Mouse (Mus musculus) hindbrain, embryonic 16.5 days (tissue): ENCODE data around the gene Fam13a. TPM values are rescaled to one million over a fixed set of nuclear protein-coding genes. Genes with fewer than 3 reads are reported as not detected.
A peak's percentile ranks its signal among the peaks of the same experiment; 100 is the strongest.

Experiments used
- ATAC-seq: fragments of 200-750 bp; cut with Nextera tagmentation; 2 replicates; pipeline ENCODE4 v1.8.0; 2017; ENCODE audit warnings: moderate TSS enrichment, moderate library complexity
- H3K27ac ChIP-seq: fragments of 300-500 bp; sonication (generic); 2 replicates; pipeline ENCODE4 v1.5.1; 2014; ENCODE audit warnings: low read depth, mild to moderate bottlenecking, control low read depth, low read length, moderate library complexity
- H3K27me3 ChIP-seq: fragments of 300-500 bp; sonication (generic); replicated peaks from 2 replicates; pipeline ENCODE4 v1.6.1; 2014; ENCODE audit warnings: low read length; ENCODE audit not compliant: control insufficient read depth, insufficient read depth
- H3K36me3 ChIP-seq: fragments of 300-500 bp; sonication (generic); 2 replicates; pipeline ENCODE4 v1.6.1; 2014; ENCODE audit warnings: mild to moderate bottlenecking, low read length, moderate library complexity, mixed read lengths; ENCODE audit not compliant: control insufficient read depth, insufficient read depth
- H3K4me1 ChIP-seq: fragments of 300-500 bp; sonication (generic); 2 replicates; pipeline ENCODE4 v1.6.1; 2014; ENCODE audit warnings: low read depth, low read length; ENCODE audit not compliant: control insufficient read depth, insufficient read depth
- H3K4me2 ChIP-seq: fragments of 300-500 bp; sonication (generic); 2 replicates; pipeline ENCODE4 v1.6.1; 2014; ENCODE audit warnings: mild to moderate bottlenecking, low read length, control low read depth, moderate library complexity
- H3K4me3 ChIP-seq: fragments of 300-500 bp; sonication (generic); 2 replicates; pipeline ENCODE4 v1.5.1; 2014; ENCODE audit warnings: mild to moderate bottlenecking, low read length, control low read depth, moderate library complexity
- H3K9ac ChIP-seq: fragments of 300-500 bp; sonication (generic); 2 replicates; pipeline ENCODE4 v1.6.1; 2014; ENCODE audit warnings: low read depth, mild to moderate bottlenecking, control low read depth, low read length, moderate library complexity
- H3K9me3 ChIP-seq: fragments of 300-500 bp; sonication (generic); 2 replicates; pipeline ENCODE4 v1.6.1; 2014; ENCODE audit warnings: mild to moderate bottlenecking, low read length, moderate library complexity; ENCODE audit not compliant: control insufficient read depth
- WGBS: fragments of 180-500 bp; shearing (Covaris S2); extraction: QIAGEN DNeasy Blood & Tissue Kit; methylation state at CpG from one replicate; pipeline ENCODE4 v1.1.7; 2014; 5-methylcytosine and 5-hydroxymethylcytosine counted together
- polyA plus RNA-seq: library from polyadenylated mRNA; unstranded; fragments of >200 nt; fragmentation: Nextera tagmentation; extraction: Ambion mirVana; gene quantifications from 2 replicates; pipeline ENCODE4 v1.2.1, GENCODE M21; 2015

The Fam13a gene
- polyA plus RNA-seq, 1 experiment from 2014 or later = 16.3 TPM

DNA sequence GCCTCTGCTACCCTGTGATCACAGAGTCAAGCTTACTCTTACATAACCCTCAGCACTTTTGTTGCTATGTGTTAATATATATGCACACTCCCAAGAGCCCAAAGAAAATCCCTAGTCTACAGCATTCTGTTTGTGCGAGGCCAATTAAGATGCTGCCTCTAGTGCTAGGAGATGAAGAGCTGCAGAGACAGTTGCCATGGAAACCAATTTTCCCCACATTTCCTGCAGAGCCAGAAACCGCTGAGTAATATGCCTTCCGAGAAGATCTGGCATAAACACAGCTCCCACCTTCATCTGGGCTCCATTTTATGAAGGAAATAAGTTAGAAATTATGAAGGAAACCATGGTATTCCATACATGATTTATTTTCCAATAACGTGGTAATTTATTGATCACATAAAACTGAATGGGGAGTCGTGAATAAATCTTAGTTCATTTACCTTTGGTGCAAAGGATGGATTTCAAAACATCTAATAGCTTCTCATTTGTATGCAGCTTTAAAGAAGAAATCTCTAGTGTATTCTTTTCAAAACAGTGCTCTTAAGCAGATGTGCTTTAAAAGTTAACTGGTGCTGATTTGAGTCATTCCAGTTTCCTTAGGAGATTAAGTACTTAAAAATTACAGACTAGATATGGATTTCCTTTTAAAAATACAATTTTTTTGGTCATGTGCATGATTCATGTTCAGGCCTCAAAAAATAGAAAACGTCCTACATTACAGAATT lies 91.0 kb downstream of the Fam13a start:
- Histone ChIP-seq H3K9ac (no peak overlapping the region), H3K4me3 (no peak overlapping the region), H3K4me2 (peak overlapping the region; percentile 4; the same call in 1 of the 2 replicates), H3K36me3 (no peaks in the 10 kb centered on the region), H3K9me3 (no peaks in the 10 kb centered on the region), H3K27me3 (no peaks in the 10 kb centered on the region), H3K4me1 (peaks cover 10% of the 10 kb centered on the region), H3K27ac (peak overlapping the region; percentile 73)
- peak; percentile 95 for ATAC-seq
- 29% methylated on average over 6 of the region's 6 CpGs for WGBS

DNA sequence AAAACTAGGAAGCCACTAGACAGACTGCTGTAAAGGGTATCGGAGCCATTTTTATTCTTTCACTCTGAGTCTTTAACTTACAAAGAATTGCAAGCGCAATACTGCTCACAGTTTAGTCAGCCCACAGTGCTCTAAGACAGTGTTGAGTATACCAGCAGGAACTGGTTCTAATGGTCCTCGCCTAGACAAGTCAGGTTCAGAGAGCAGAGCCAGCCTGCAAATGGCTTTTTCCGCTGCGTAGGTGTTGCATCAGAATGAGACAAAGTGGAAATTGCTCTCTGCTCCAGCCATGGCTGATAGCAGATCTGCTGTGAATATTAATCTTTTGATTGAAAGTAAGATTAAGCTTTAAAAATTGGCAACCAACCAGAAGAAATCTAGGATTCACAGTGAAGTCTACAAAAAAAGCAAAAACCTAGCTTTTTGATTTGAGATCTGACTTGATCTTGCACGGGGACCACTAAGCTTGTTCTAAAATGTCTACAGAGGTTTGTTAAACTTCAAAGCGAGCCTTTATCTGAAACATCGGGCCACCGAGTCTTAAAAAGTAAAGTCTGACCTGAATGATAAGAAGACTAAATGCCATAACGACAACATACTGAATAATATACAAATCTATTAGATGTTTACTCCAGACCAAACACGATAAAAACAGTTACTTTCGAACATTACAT lies 91.7 kb downstream of the Fam13a start:
- Histone ChIP-seq H3K27ac (peak overlapping the region; percentile 73), H3K36me3 (no peaks in the 10 kb centered on the region), H3K4me1 (peaks cover 10% of the 10 kb centered on the region), H3K9ac (no peak overlapping the region), H3K4me2 (peak overlapping the region; percentile 4; the same call in 1 of the 2 replicates), H3K4me3 (no peak overlapping the region), H3K9me3 (no peaks in the 10 kb centered on the region), H3K27me3 (no peaks in the 10 kb centered on the region)
- WGBS = 52% methylated on average over 12 of the region's 12 CpGs
- ATAC-seq = peak; percentile 58

DNA sequence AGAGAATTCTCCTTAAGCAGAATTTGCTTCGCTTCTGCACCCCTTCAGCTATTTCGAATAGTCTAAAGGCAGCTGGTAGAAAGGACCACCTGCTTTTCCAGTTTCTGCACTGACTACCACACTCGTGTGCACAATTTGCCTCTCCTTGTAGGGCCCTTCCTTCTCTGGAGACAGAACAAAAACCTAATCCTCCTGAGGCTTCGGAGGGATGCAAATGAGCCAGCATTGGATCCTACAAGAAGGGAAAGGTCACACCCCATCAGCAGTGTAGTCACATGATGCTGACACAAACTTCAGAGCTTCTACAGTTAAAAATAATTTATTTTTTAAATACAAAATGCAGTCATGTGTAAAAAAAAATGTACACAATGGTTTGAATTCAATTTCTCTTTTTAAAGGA lies 93.2 kb downstream of the Fam13a start:
- Histone ChIP-seq H3K4me2 (no peak overlapping the region), H3K27ac (no peak overlapping the region), H3K9ac (no peak overlapping the region), H3K9me3 (no peaks in the 10 kb centered on the region), H3K4me3 (no peak overlapping the region), H3K4me1 (peaks cover 10% of the 10 kb centered on the region), H3K36me3 (no peaks in the 10 kb centered on the region), H3K27me3 (no peaks in the 10 kb centered on the region)
- WGBS = 63% methylated on average over 4 of the region's 4 CpGs
- no peak for ATAC-seq

DNA sequence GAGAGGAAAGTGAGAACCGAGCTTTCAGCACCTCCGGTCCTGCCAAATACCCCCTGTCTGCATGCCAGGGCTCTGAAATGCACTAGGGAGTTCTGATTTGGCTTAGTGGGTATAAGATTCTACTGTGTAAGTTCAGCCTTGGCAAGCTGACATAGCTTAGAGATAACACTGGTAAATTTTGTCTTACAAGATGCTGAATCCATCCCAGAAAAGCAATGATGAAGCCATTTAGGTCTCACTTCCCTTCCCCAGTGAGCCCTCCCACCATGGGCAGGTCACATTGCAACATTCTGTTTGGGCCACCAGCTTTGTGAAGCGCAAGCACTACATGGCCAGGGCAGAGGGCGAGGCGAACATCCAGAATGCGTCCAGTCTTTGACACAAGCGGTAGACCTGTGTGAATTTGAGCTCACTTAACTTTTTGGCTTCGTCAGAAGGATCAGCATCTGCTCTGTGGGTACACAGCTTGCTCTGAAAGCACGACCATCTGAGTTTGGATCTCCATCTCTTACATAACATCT lies 94.4 kb downstream of the Fam13a start:
- Histone ChIP-seq H3K4me2 (no peak overlapping the region), H3K9me3 (no peaks in the 10 kb centered on the region), H3K9ac (no peak overlapping the region), H3K27ac (no peak overlapping the region), H3K36me3 (no peaks in the 10 kb centered on the region), H3K4me1 (peaks cover 10% of the 10 kb centered on the region), H3K27me3 (no peaks in the 10 kb centered on the region), H3K4me3 (no peak overlapping the region)
- WGBS = 90% methylated on average over 9 of the region's 9 CpGs
- no peak for ATAC-seq

DNA sequence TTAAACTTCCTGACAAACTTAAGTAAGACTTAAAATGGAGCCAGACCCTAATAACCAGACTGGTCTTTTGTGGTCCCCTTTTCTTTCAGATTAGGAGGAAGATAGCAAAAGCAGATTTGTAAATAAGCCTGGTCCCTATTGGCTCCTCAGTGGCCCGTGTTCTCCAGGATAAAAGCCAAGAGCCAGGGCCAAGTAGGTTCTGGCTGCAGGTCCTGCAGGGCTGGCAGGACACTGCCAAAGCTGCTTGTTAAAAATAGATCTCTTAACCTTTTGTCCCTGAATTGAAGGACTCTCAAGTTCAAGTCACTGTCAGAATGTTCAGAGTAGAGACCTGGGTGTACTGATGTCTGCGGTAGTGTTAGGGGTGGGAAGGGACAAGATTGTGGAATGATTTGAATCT lies 96.5 kb downstream of the Fam13a start:
- H3K9ac ChIP-seq = no peak overlapping the region
- no peak overlapping the region for H3K27ac ChIP-seq
- 60% methylated on average over 2 of the region's 2 CpGs for WGBS
- H3K36me3 ChIP-seq = no peaks in the 10 kb centered on the region
- H3K9me3 ChIP-seq = no peaks in the 10 kb centered on the region
- no peak overlapping the region for H3K4me3 ChIP-seq
- H3K27me3 ChIP-seq = no peaks in the 10 kb centered on the region
- H3K4me1 ChIP-seq = peaks cover 8% of the 10 kb centered on the region
- no peak for ATAC-seq
- no peak overlapping the region for H3K4me2 ChIP-seq

- Histone ChIP-seq H3K27me3 (no peaks in the 10 kb centered on the region), H3K36me3 (peaks cover 5% of the 10 kb centered on the region; the same call in 1 of the 2 replicates), H3K4me3 (no peak overlapping the region), H3K4me1 (no peaks in the 10 kb centered on the region; the same call in 1 of the 2 replicates), H3K9ac (no peak overlapping the region), H3K4me2 (no peak overlapping the region), H3K9me3 (no peaks in the 10 kb centered on the region), H3K27ac (no peak overlapping the region)
- no peak for ATAC-seq
- 91% methylated on average over 5 of the region's 5 CpGs for WGBS
Observed at GRCm38 (mm10) chr6:58922511-58922910, 101.8 kb downstream of the Fam13a start.

DNA sequence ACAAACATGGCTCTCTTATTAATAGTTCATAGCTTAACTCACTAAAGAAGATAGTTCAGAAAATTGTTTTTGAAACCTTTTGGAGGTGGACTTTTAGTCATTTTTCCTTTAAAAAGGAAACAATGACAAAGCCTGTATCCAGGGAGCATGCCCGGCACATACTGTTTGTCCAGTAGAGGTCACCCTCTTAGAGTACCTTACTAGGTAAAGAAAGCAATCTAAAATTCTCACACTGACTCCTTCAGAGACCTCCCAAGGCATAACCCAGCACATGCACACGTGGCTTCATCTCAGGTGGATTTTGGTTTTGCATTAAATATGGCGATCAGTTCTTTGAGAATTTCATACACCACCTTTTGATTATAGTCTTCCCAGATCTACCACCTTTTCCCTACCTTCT lies 102.7 kb downstream of the Fam13a start:
- Histone ChIP-seq H3K4me2 (no peak overlapping the region), H3K9ac (no peak overlapping the region), H3K9me3 (no peaks in the 10 kb centered on the region), H3K27ac (no peak overlapping the region), H3K36me3 (peaks cover 8% of the 10 kb centered on the region; the same call in 1 of the 2 replicates), H3K27me3 (no peaks in the 10 kb centered on the region), H3K4me1 (no peaks in the 10 kb centered on the region), H3K4me3 (no peak overlapping the region)
- 49% methylated on average over 3 of the region's 3 CpGs for WGBS
- no peak for ATAC-seq

GRCm38 (mm10) chr6:58920735-58921134 lies 103.6 kb downstream of the Fam13a start:
- H3K4me1 ChIP-seq = no peaks in the 10 kb centered on the region
- H3K9me3 ChIP-seq = no peaks in the 10 kb centered on the region
- no peaks in the 10 kb centered on the region for H3K27me3 ChIP-seq
- peaks cover 12% of the 10 kb centered on the region for H3K36me3 ChIP-seq
- H3K4me3 ChIP-seq = no peak overlapping the region
- no peak for ATAC-seq
- WGBS = 85% methylated on average over 6 of the region's 6 CpGs
- H3K27ac ChIP-seq = no peak overlapping the region
- no peak overlapping the region for H3K4me2 ChIP-seq
- no peak overlapping the region for H3K9ac ChIP-seq

DNA sequence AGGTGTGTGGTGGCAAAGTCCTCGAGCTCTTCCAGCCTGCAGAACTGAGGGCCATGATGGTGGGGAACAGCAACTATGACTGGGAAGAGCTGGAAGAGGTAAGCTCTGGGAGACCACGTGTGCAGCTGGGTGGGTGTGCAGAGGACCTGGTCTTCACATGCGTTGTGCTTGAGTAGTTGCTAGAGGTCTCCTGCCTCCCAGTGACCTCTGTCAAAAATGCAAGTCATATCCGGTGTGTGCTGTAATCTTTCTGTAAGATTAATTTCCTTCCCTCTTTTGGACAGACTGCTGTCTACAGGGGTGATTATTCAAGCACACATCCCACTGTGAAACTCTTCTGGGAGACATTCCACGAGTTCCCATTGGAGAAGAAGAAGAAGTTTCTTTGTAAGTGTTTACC lies 107.9 kb downstream of the Fam13a start:
- WGBS = 83% methylated on average over 5 of the region's 5 CpGs
- Histone ChIP-seq H3K27me3 (no peaks in the 10 kb centered on the region), H3K9me3 (no peaks in the 10 kb centered on the region), H3K9ac (no peak overlapping the region), H3K4me3 (no peak overlapping the region), H3K4me1 (no peaks in the 10 kb centered on the region), H3K36me3 (peaks cover 12% of the 10 kb centered on the region), H3K4me2 (no peak overlapping the region), H3K27ac (no peak overlapping the region)
- no peak for ATAC-seq
